Mouse (Mus musculus) megakaryocyte, embryonic 14.5 days (primary cell): ENCODE data around the gene Hoxc5.

Source experiments
- FLI1 ChIP-seq: IDR thresholded peaks from 2 replicates; pipeline ENCODE4 v1.6.1; 2012; ENCODE audit warnings: low read length, inconsistent platforms, mixed read lengths
- GATA1 ChIP-seq: IDR thresholded peaks from 3 replicates; pipeline ENCODE4 v1.6.1; 2012; ENCODE audit warnings: mixed read lengths, low read length, inconsistent platforms, borderline replicate concordance

GRCm38 (mm10) chr15:102948842-102949241 is 18.4 kb upstream of the Hoxc5 start:
- no peak for TF ChIP-seq GATA1
- TF ChIP-seq FLI1: no peak
